Mouse (Mus musculus) bone marrow, adult 2 months (tissue): ENCODE measurements at regions not wholly inside any gene's neighbourhood (a gene's known extent, or its start where the extent isn't known, plus 50 kb on each side); places are given as distances from the start of the nearest gene placed in this dataset.

Source experiments
- CTCF ChIP-seq: fragments of 200-500 bp; IDR thresholded peaks from 2 replicates; pipeline ENCODE4 v1.5.1; 2011; ENCODE audit warnings: low read length, control low read depth; ENCODE audit not compliant: control insufficient read depth, insufficient read depth
- POLR2A ChIP-seq: fragments of 200-500 bp; IDR thresholded peaks from 2 replicates; pipeline ENCODE4 v1.6.1; 2011; ENCODE audit warnings: low read depth, mild to moderate bottlenecking, control low read depth, low read length, borderline replicate concordance; ENCODE audit not compliant: control insufficient read depth

- TF ChIP-seq CTCF, result no peak
- TF ChIP-seq POLR2A, result no peak
Measured at GRCm38 (mm10) chr1:61233001-61233400, 255.3 kb downstream of the Icos start.
